Mouse (Mus musculus) lung, postnatal 0 days (tissue): ENCODE measurements around the gene Sftpd. TPM values are rescaled to one million over a fixed set of nuclear protein-coding genes. Genes with fewer than 3 reads are reported as not detected.

Experiments used
- ATAC-seq: fragments of 200-750 bp; cut with Nextera tagmentation; 2 replicates; pipeline ENCODE4 v1.8.0; 2017; ENCODE audit warnings: moderate library complexity
- DNase-seq: peaks from one replicate; pipeline ENCODE4 v3.0.0-alpha.2; 2016; ENCODE audit warnings: low spot score
- H3K27ac ChIP-seq: fragments of 300-500 bp; sonication (generic); 2 replicates; pipeline ENCODE4 v1.5.1; 2014; ENCODE audit warnings: antibody characterized with exemption, mild to moderate bottlenecking, low read length, mixed read lengths
- H3K27me3 ChIP-seq: fragments of 300-500 bp; sonication (generic); replicated peaks from 2 replicates; pipeline ENCODE4 v1.6.1; 2014; ENCODE audit warnings: low read length, mixed read lengths; ENCODE audit not compliant: insufficient read depth
- H3K36me3 ChIP-seq: fragments of 300-500 bp; sonication (generic); 2 replicates; pipeline ENCODE4 v1.6.1; 2014; ENCODE audit warnings: low read length, mixed read lengths; ENCODE audit not compliant: insufficient read depth
- H3K4me1 ChIP-seq: fragments of 300-500 bp; sonication (generic); 2 replicates; pipeline ENCODE4 v1.6.1; 2014; ENCODE audit warnings: antibody characterized with exemption, low read depth, low read length, mixed read lengths; ENCODE audit not compliant: insufficient read depth
- H3K4me2 ChIP-seq: fragments of 300-500 bp; sonication (generic); replicated peaks from 2 replicates; pipeline ENCODE4 v1.6.1; 2014; ENCODE audit warnings: low read depth, mild to moderate bottlenecking, low read length, moderate library complexity, mixed read lengths
- H3K4me3 ChIP-seq: fragments of 300-500 bp; sonication (generic); 2 replicates; pipeline ENCODE4 v1.5.1; 2014; ENCODE audit warnings: low read depth, low read length
- H3K9ac ChIP-seq: fragments of 300-500 bp; sonication (generic); replicated peaks from 2 replicates; pipeline ENCODE4 v1.6.1; 2014; ENCODE audit warnings: low read depth, mild to moderate bottlenecking
- H3K9me3 ChIP-seq: fragments of 300-500 bp; sonication (generic); 2 replicates; pipeline ENCODE4 v1.6.1; 2016; ENCODE audit warnings: low read length, mixed read lengths
- CTCF ChIP-seq: IDR thresholded peaks from 2 replicates; pipeline ENCODE4 v1.5.1; 2016; ENCODE audit warnings: antibody characterized with exemption, mild to moderate bottlenecking
- EP300 ChIP-seq: IDR thresholded peaks from 2 replicates; pipeline ENCODE4 v1.6.1; 2016; ENCODE audit warnings: antibody characterized with exemption, mild to moderate bottlenecking, control low read depth
- WGBS: fragments of 180-500 bp; shearing (Covaris S2); extraction: QIAGEN DNeasy Blood & Tissue Kit; methylation state at CpG from one replicate; pipeline ENCODE4 v1.1.7; 2014; 5-methylcytosine and 5-hydroxymethylcytosine counted together
- polyA plus RNA-seq: library from polyadenylated mRNA; unstranded; fragments of >200 nt; fragmentation: Nextera tagmentation; extraction: Ambion mirVana; gene quantifications from 2 replicates; pipeline ENCODE4 v1.2.1, GENCODE M21; 2015

Gene Sftpd
- polyA plus RNA-seq = 1,484 and 1,674 TPM in 2 replicates

DNA sequence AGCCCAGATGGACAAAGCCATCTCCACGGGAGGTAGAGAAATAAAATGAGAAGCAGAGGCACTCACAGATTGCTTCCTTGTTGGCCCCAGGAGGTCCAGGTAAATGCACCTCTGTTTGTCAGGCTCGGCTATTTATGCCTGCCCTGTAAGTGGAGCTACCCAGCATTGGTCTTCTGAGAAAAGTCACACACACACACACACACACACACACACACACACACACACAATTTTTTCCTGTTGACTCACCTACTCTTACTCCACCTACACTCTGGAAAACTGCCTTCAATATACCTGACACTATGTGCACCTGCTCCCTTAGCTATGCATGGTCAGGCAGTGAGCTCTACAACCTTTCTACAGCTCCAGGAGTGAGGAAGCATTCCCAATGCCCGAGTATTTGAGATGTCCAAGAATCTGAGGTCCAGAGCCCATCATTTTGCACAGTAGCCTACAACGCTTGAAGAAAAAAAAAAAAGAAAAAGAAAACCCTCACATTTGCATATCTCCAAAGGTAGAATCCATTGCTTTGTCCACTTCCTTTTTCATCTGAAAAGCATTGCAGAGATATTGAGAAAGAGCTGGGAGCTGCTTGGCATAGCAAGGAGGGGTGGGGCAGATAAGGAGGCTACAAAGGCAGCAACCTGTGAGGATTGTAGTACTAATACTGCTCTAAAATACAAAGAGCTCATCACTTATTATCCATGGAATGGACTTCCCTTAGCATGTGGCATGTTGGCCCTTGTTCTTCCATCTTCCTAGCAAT is at the start of gene Sftpd:
TSS of gene Sftpd (minus strand) at position 91 of the 763 bp plus-strand sequence.
- Histone ChIP-seq H3K9me3 (no peaks in the 10 kb centered on the region), H3K27ac (peak within 1 kb of the TSS; percentile 76), H3K27me3 (no peaks in the 10 kb centered on the region), H3K36me3 (no peaks in the 10 kb centered on the region), H3K4me3 (peak within 1 kb of the TSS; percentile 23), H3K9ac (peak within 1 kb of the TSS; percentile 27), H3K4me2 (peak within 1 kb of the TSS; percentile 44), H3K4me1 (no peaks in the 10 kb centered on the region)
- peak; percentile 82 for DNase-seq
- WGBS = 47% methylated on average over 4 of the region's 4 CpGs
- no peak for TF ChIP-seq CTCF
- peak; percentile 73 for TF ChIP-seq EP300
- peak; percentile 84 for ATAC-seq

DNA sequence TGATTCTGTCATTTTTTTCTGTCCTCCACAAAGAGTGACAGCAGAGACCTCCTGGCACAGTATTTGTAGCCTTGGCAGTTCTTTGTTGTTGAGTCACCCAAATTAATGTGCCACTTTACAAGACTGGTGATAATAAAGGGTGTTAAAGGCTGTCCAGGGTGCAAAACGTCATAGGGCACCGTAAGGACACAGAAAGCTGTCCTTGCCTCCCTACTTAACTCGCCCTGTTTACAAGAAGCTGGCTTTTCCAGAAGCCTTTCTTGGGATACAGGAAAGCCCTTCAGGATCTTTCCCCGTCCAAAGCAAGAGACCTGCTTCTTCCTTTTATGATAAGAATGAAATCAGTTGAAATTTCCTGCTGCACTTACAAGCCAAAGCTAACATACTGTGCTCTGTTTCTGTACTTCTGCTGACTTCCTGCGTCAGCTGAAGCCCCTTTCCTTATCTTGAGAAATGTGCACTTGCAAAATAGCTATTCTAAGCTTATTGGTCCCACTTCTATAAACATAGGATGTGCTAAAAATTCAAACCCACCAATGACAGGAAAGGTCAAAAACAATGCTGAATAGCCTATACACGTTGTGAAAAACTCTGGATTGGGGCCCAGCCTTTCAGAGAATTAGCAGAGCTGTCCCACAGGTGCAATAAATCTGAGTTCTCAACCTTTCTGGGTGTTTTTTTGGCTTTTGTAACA is 13.2 kb upstream of the Sftpd start:
- Histone ChIP-seq H3K36me3 (no peaks in the 10 kb centered on the region), H3K4me2 (no peak overlapping the region), H3K27ac (peak overlapping the region; percentile 61), H3K4me1 (peaks cover 6% of the 10 kb centered on the region; the same call in 1 of the 2 replicates), H3K9ac (no peak overlapping the region), H3K9me3 (no peaks in the 10 kb centered on the region), H3K4me3 (no peak overlapping the region), H3K27me3 (no peaks in the 10 kb centered on the region)
- TF ChIP-seq EP300 = peak; percentile 91
- TF ChIP-seq CTCF = no peak
- whole genome bisulfite sequencing = 18% methylated on average over 6 of the region's 6 CpGs
- peak; percentile 75 for DNase-seq
- peak; percentile 87 for ATAC-seq

DNA sequence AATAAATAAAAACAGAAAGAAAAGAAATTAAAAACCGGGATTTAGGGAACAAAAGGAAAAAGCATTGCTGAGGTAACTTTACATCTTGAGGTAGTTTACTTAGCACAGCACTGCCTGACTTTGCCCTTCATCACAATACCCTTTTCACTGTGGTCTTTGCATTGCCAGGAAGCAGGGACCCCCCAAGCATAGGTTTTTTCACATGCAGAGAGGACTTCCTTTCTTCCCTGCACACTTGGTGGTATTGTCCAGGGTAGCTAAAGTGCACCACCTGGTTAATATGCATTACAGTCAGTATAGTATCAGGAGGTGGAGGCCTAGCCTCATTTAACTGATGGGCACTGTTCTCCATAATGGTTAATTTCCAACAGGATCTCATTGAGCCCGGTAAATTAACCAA is 4.5 kb upstream of the Sftpd start:
- H3K27me3 ChIP-seq = no peaks in the 10 kb centered on the region
- no peaks in the 10 kb centered on the region for H3K9me3 ChIP-seq
- no peak overlapping the region for H3K4me3 ChIP-seq
- no peak overlapping the region for H3K27ac ChIP-seq
- no peaks in the 10 kb centered on the region for H3K4me1 ChIP-seq
- no peaks in the 10 kb centered on the region for H3K36me3 ChIP-seq
- 83% methylated on average over 2 of the region's 2 CpGs for WGBS
- no peak overlapping the region for H3K4me2 ChIP-seq
- ATAC-seq (no peak), DNase-seq (no peak)
- TF ChIP-seq CTCF (no peak), EP300 (no peak)
- no peak overlapping the region for H3K9ac ChIP-seq

DNA sequence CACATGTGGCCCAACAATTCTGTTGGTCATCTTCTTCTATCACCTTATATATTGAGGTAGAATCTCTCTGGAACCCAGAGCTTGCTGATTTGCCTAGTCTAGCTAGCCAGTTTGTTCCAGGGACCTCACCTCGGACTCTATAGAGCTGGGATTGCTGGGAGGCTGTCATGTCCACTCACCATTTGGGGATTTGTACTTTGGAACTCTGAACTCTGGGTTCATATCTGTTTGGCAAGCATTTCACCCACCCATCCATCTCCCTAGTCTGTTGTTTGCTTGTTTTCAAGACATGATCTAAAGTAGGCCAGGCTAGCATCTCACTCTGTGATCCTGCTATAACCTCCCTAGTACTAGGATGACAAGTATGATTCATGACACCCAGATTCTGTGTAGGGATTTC is 10.1 kb downstream of the Sftpd start:
- Histone ChIP-seq H3K4me3 (no peak overlapping the region), H3K27me3 (no peaks in the 10 kb centered on the region), H3K27ac (no peak overlapping the region), H3K4me2 (no peak overlapping the region), H3K36me3 (no peaks in the 10 kb centered on the region), H3K9ac (no peak overlapping the region), H3K9me3 (no peaks in the 10 kb centered on the region), H3K4me1 (no peaks in the 10 kb centered on the region)
- DNase-seq (no peak), ATAC-seq (no peak)
- 53% methylated on average over 1 of the region's 1 CpGs for WGBS
- TF ChIP-seq CTCF (no peak), EP300 (no peak)

DNA sequence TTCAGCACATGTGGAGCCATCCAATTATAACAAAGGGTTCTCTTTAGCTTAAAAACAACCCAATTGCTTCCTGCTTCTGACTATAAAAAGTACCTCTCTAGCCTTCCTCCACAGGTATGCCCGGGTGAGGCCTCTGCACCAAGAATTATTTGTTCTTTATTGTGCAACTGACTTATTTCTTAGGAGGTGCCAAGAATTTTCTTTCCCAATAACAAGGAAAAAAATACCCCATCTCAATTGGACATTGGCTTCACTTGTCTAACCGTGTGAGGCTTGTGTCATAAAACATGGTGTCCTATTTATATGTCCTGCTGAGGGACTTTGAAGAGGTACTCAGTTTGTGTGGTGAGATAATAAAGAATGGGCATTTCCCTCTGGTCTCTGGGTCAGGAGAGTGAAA is 14.4 kb downstream of the Sftpd start:
- H3K4me3 ChIP-seq = no peak overlapping the region
- no peak overlapping the region for H3K9ac ChIP-seq
- H3K27ac ChIP-seq = peak overlapping the region; percentile 71; the same call in 1 of the 2 replicates
- H3K4me1 ChIP-seq = peaks cover 3% of the 10 kb centered on the region; the same call in 1 of the 2 replicates
- ATAC-seq (peak; percentile 73), DNase-seq (peak; percentile 82)
- no peak overlapping the region for H3K4me2 ChIP-seq
- peak; percentile 91 for TF ChIP-seq EP300
- no peak for TF ChIP-seq CTCF
- H3K27me3 ChIP-seq = no peaks in the 10 kb centered on the region
- 54% methylated on average over 2 of the region's 2 CpGs for WGBS
- H3K36me3 ChIP-seq = no peaks in the 10 kb centered on the region
- H3K9me3 ChIP-seq = no peaks in the 10 kb centered on the region

- peaks cover 3% of the 10 kb centered on the region; the same call in 1 of the 2 replicates for H3K4me1 ChIP-seq
- peak; percentile 80 for TF ChIP-seq EP300
- no peak for TF ChIP-seq CTCF
- no peak overlapping the region for H3K4me3 ChIP-seq
- H3K9ac ChIP-seq = no peak overlapping the region
- no peak overlapping the region for H3K4me2 ChIP-seq
- ATAC-seq (peak; percentile 57), DNase-seq (peak; percentile 68)
- H3K9me3 ChIP-seq = no peaks in the 10 kb centered on the region
- H3K27ac ChIP-seq = peak overlapping the region; percentile 71; the same call in 1 of the 2 replicates
- H3K36me3 ChIP-seq = no peaks in the 10 kb centered on the region
- no peaks in the 10 kb centered on the region for H3K27me3 ChIP-seq
- 43% methylated on average over 1 of the region's 1 CpGs for WGBS
Observed at GRCm38 (mm10) chr14:41168567-41168966, 16.4 kb downstream of the Sftpd start.
